Mouse (Mus musculus) bone marrow macrophage, adult 2 months (primary cell): ENCODE data around the gene Nqo1.

Experiments used
- CTCF ChIP-seq: IDR thresholded peaks from 2 replicates; pipeline ENCODE4 v1.5.1; 2012; ENCODE audit warnings: low read depth, mild to moderate bottlenecking, low read length, moderate library complexity
- POLR2A ChIP-seq: IDR thresholded peaks from 2 replicates; pipeline ENCODE4 v1.6.1; 2012; ENCODE audit warnings: mild to moderate bottlenecking, low read depth, low read length, borderline replicate concordance

DNA sequence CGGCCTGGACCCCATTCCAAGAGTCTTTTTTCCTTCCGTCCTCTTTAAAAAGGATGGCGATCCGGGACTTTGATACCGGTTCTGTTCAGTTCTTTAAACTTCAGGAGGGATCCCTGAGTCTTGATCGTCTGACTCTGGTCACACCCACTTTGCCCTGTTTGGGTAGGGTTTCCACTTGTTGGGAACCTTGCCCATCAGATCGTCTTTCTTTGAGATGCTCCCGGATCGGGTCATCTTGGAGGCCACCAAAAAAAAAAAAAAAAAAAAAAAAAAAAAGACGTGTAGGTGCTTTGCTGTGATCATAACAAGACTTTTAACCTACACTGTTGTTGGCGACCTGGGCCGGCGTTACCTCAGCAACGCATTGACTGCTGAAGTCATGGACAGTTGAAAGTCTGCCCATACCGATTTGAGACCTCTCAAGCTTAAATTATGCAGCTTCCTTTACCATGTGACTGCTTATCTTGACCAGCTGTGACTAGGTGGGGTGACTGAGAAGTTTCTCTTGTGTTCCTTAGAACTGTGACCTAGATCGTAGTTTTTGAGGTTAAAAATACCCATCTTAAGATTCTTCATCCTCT, 33.9 kb upstream of the Nqo1 start:
- no peak for TF ChIP-seq CTCF
- TF ChIP-seq POLR2A, result no peak
